Mouse (Mus musculus): ENCODE measurements around the gene Kank4. TPM values are rescaled to one million over a fixed set of nuclear protein-coding genes. Genes with fewer than 3 reads are reported as not detected.
"Not testable (repeated sequence)": the region's sequence is repeated elsewhere in the genome, so short reads cannot be mapped to it uniquely, and the experiment has no call there.

Gene Kank4
- polyA plus RNA-seq, 1 experiment from 2014 or later: 0.12 TPM

GRCm38 (mm10) chr4:98733660-98734059 lies 83.7 kb downstream of the Kank4 start:
- H3K27ac ChIP-seq (ENCODE audit: low read length): no peak overlapping the region
- no peaks in the 10 kb centered on the region for H3K4me1 ChIP-seq (ENCODE audit: control insufficient read depth, low read depth, low read length)
- ATAC-seq (ENCODE audit: low read depth): no peak
- WGBS (ENCODE audit: insufficient replicate concordance): 80% methylated on average over 16 of the region's 16 CpGs
- H3K36me3 ChIP-seq (ENCODE audit: control insufficient read depth, insufficient read depth): no peaks in the 10 kb centered on the region
- peaks cover 2% of the 10 kb centered on the region; the same call in 1 of the 2 replicates for H3K27me3 ChIP-seq (ENCODE audit: control insufficient read depth, insufficient read depth, low read depth, low read length)
- H3K4me3 ChIP-seq (ENCODE audit: low read depth, low read length): no peak overlapping the region
- H3K9me3 ChIP-seq (replicated peaks; ENCODE audit: control insufficient read depth, low read length): no peaks in the 10 kb centered on the region
- H3K4me2 ChIP-seq (ENCODE audit: low read depth, low read length): no peak overlapping the region
- no peak overlapping the region for H3K9ac ChIP-seq (ENCODE audit: low read depth, low read length)

GRCm38 (mm10) chr4:98728716-98729115 lies 88.6 kb downstream of the Kank4 start:
- H3K9me3 ChIP-seq (replicated peaks; ENCODE audit: control insufficient read depth, low read length): no peaks in the 10 kb centered on the region
- no peak for ATAC-seq (ENCODE audit: low read depth)
- no peaks in the 10 kb centered on the region for H3K36me3 ChIP-seq (ENCODE audit: control insufficient read depth, insufficient read depth)
- no peaks in the 10 kb centered on the region for H3K4me1 ChIP-seq (ENCODE audit: control insufficient read depth, low read depth, low read length)
- no peak overlapping the region for H3K9ac ChIP-seq (ENCODE audit: low read depth, low read length)
- peaks cover 28% of the 10 kb centered on the region for H3K27me3 ChIP-seq (ENCODE audit: control insufficient read depth, insufficient read depth, low read depth, low read length)
- H3K27ac ChIP-seq (ENCODE audit: low read length): no peak overlapping the region
- H3K4me3 ChIP-seq (ENCODE audit: low read depth, low read length): no peak overlapping the region
- H3K4me2 ChIP-seq (ENCODE audit: low read depth, low read length): no peak overlapping the region
- WGBS (ENCODE audit: insufficient replicate concordance): 27% methylated on average over 7 of the region's 7 CpGs

GRCm38 (mm10) chr4:98727959-98728347 lies 89.4 kb downstream of the Kank4 start:
- Histone ChIP-seq H3K27ac (ENCODE audit: low read length) (no peak overlapping the region), H3K27me3 (ENCODE audit: control insufficient read depth, insufficient read depth, low read depth, low read length) (peaks cover 28% of the 10 kb centered on the region), H3K4me3 (ENCODE audit: low read depth, low read length) (no peak overlapping the region), H3K9ac (ENCODE audit: low read depth, low read length) (no peak overlapping the region), H3K4me2 (ENCODE audit: low read depth, low read length) (0 out of 2 replicates have a peak overlapping the region, but pooled peaks have one; percentile 19), H3K4me1 (ENCODE audit: control insufficient read depth, low read depth, low read length) (no peaks in the 10 kb centered on the region), H3K36me3 (ENCODE audit: control insufficient read depth, insufficient read depth) (no peaks in the 10 kb centered on the region), H3K9me3 (replicated peaks; ENCODE audit: control insufficient read depth, low read length) (no peaks in the 10 kb centered on the region)
- WGBS (ENCODE audit: insufficient replicate concordance): under 1% methylated on average over 10 of the region's 10 CpGs
- no peak for ATAC-seq (ENCODE audit: low read depth)

GRCm38 (mm10) chr4:98727295-98727958 lies 89.9 kb downstream of the Kank4 start:
- no peaks in the 10 kb centered on the region for H3K9me3 ChIP-seq (replicated peaks; ENCODE audit: control insufficient read depth, low read length)
- no peaks in the 10 kb centered on the region for H3K4me1 ChIP-seq (ENCODE audit: control insufficient read depth, low read depth, low read length)
- H3K9ac ChIP-seq (ENCODE audit: low read depth, low read length): no peak overlapping the region
- H3K27me3 ChIP-seq (ENCODE audit: control insufficient read depth, insufficient read depth, low read depth, low read length): peaks cover 28% of the 10 kb centered on the region
- ATAC-seq (ENCODE audit: low read depth): no peak
- H3K4me2 ChIP-seq (ENCODE audit: low read depth, low read length): peak overlapping the region; percentile 31; the same call in 1 of the 2 replicates
- H3K4me3 ChIP-seq (ENCODE audit: low read depth, low read length): 0 out of 2 replicates have a peak overlapping the region, but pooled peaks have one; percentile 1
- WGBS (ENCODE audit: insufficient replicate concordance): 3% methylated on average over 21 of the region's 21 CpGs
- H3K27ac ChIP-seq (ENCODE audit: low read length): no peak overlapping the region
- H3K36me3 ChIP-seq (ENCODE audit: control insufficient read depth, insufficient read depth): no peaks in the 10 kb centered on the region

- H3K4me1 ChIP-seq (ENCODE audit: control insufficient read depth, low read depth, low read length): no peaks in the 10 kb centered on the region
- H3K9ac ChIP-seq (ENCODE audit: low read depth, low read length): no peak within 1 kb of the TSS
- 3% methylated on average over 29 of the region's 29 CpGs for WGBS (ENCODE audit: insufficient replicate concordance)
- no peaks in the 10 kb centered on the region for H3K36me3 ChIP-seq (ENCODE audit: control insufficient read depth, insufficient read depth)
- no peak; the same call in 1 of the 2 replicates for ATAC-seq (ENCODE audit: low read depth)
- peaks cover 28% of the 10 kb centered on the region for H3K27me3 ChIP-seq (ENCODE audit: control insufficient read depth, insufficient read depth, low read depth, low read length)
- 0 out of 2 replicates have a peak within 1 kb of the TSS, but pooled peaks have one; percentile 1 for H3K4me3 ChIP-seq (ENCODE audit: low read depth, low read length)
- H3K27ac ChIP-seq (ENCODE audit: low read length): no peak within 1 kb of the TSS
- peak within 1 kb of the TSS; percentile 31 for H3K4me2 ChIP-seq (ENCODE audit: low read depth, low read length)
- H3K9me3 ChIP-seq (replicated peaks; ENCODE audit: control insufficient read depth, low read length): no peaks in the 10 kb centered on the region
Measured at GRCm38 (mm10) chr4:98726590-98727237, 90.6 kb downstream of the Kank4 start, which contains the start of gene L1td1. Gene L1td1, plus strand, starts transcription at chr4:98726734.

- 19% methylated on average over 4 of the region's 4 CpGs for WGBS (ENCODE audit: insufficient replicate concordance)
- H3K4me3 ChIP-seq (ENCODE audit: low read depth, low read length): no peak overlapping the region
- H3K36me3 ChIP-seq (ENCODE audit: control insufficient read depth, insufficient read depth): no peaks in the 10 kb centered on the region
- no peak overlapping the region for H3K27ac ChIP-seq (ENCODE audit: low read length)
- no peak overlapping the region for H3K9ac ChIP-seq (ENCODE audit: low read depth, low read length)
- ATAC-seq (ENCODE audit: low read depth): no peak
- peaks cover 28% of the 10 kb centered on the region for H3K27me3 ChIP-seq (ENCODE audit: control insufficient read depth, insufficient read depth, low read depth, low read length)
- no peak overlapping the region for H3K4me2 ChIP-seq (ENCODE audit: low read depth, low read length)
- no peaks in the 10 kb centered on the region for H3K4me1 ChIP-seq (ENCODE audit: control insufficient read depth, low read depth, low read length)
- no peaks in the 10 kb centered on the region for H3K9me3 ChIP-seq (replicated peaks; ENCODE audit: control insufficient read depth, low read length)
Measured at GRCm38 (mm10) chr4:98725439-98725838, 91.9 kb downstream of the Kank4 start.

GRCm38 (mm10) chr4:98724682-98725081 lies 92.7 kb downstream of the Kank4 start:
- H3K27ac ChIP-seq (ENCODE audit: low read length); H3K4me2 ChIP-seq (ENCODE audit: low read depth, low read length); H3K9ac ChIP-seq (ENCODE audit: low read depth, low read length); H3K4me1 ChIP-seq (ENCODE audit: control insufficient read depth, low read depth, low read length); ATAC-seq (ENCODE audit: low read depth); H3K9me3 ChIP-seq (replicated peaks; ENCODE audit: control insufficient read depth, low read length); H3K36me3 ChIP-seq (ENCODE audit: control insufficient read depth, insufficient read depth); H3K4me3 ChIP-seq (ENCODE audit: low read depth, low read length): not testable (repeated sequence)
- H3K27me3 ChIP-seq (ENCODE audit: control insufficient read depth, insufficient read depth, low read depth, low read length): peaks cover 28% of the 10 kb centered on the region
- WGBS (ENCODE audit: insufficient replicate concordance): 54% methylated on average over 1 of the region's 1 CpGs

GRCm38 (mm10) chr4:98722454-98722853 lies 94.9 kb downstream of the Kank4 start:
- H3K4me1 ChIP-seq (ENCODE audit: control insufficient read depth, low read depth, low read length): no peaks in the 10 kb centered on the region
- no peak overlapping the region for H3K4me3 ChIP-seq (ENCODE audit: low read depth, low read length)
- 10% methylated on average over 8 of the region's 8 CpGs for WGBS (ENCODE audit: insufficient replicate concordance)
- H3K9ac ChIP-seq (ENCODE audit: low read depth, low read length): no peak overlapping the region
- H3K27me3 ChIP-seq (ENCODE audit: control insufficient read depth, insufficient read depth, low read depth, low read length): peaks cover 13% of the 10 kb centered on the region
- H3K36me3 ChIP-seq (ENCODE audit: control insufficient read depth, insufficient read depth): no peaks in the 10 kb centered on the region
- H3K4me2 ChIP-seq (ENCODE audit: low read depth, low read length): no peak overlapping the region
- ATAC-seq (ENCODE audit: low read depth): no peak
- H3K27ac ChIP-seq (ENCODE audit: low read length): no peak overlapping the region
- H3K9me3 ChIP-seq (replicated peaks; ENCODE audit: control insufficient read depth, low read length): no peaks in the 10 kb centered on the region

- H3K27ac ChIP-seq (ENCODE audit: low read length): no peak overlapping the region
- WGBS (ENCODE audit: insufficient replicate concordance): 63% methylated on average over 10 of the region's 10 CpGs
- no peaks in the 10 kb centered on the region for H3K27me3 ChIP-seq (ENCODE audit: control insufficient read depth, insufficient read depth, low read depth, low read length)
- no peaks in the 10 kb centered on the region for H3K9me3 ChIP-seq (replicated peaks; ENCODE audit: control insufficient read depth, low read length)
- no peaks in the 10 kb centered on the region for H3K36me3 ChIP-seq (ENCODE audit: control insufficient read depth, insufficient read depth)
- no peaks in the 10 kb centered on the region for H3K4me1 ChIP-seq (ENCODE audit: control insufficient read depth, low read depth, low read length)
- H3K9ac ChIP-seq (ENCODE audit: low read depth, low read length): no peak overlapping the region
- no peak for ATAC-seq (ENCODE audit: low read depth)
- no peak overlapping the region for H3K4me2 ChIP-seq (ENCODE audit: low read depth, low read length)
- no peak overlapping the region for H3K4me3 ChIP-seq (ENCODE audit: low read depth, low read length)
Measured at GRCm38 (mm10) chr4:98718547-98718917, 98.8 kb downstream of the Kank4 start.

Measured in liver, embryonic 16.5 days (tissue).